Mouse (Mus musculus) left cerebral cortex, postnatal 25 days (tissue): ENCODE results near the gene Anp32e. TPM values are rescaled to one million over a fixed set of nuclear protein-coding genes. Genes with fewer than 3 reads are reported as not detected.
"Not testable (repeated sequence)": the region's sequence is repeated elsewhere in the genome, so short reads cannot be mapped to it uniquely, and the experiment has no call there.

Experiments used
- DNase-seq, 2 experiments: peaks; one replicate each; pipeline ENCODE4 v3.0.0; 2022; ENCODE audit warnings: low spot score in 2 of 2, mixed read lengths in 1 of 2
- intact Hi-C: fragments of 180-260 bp; cut with DNase I; formaldehyde crosslinking; loops from one replicate; pipeline ENCODE4 v1.15.1; 2025
- total RNA-seq, 2 experiments: library from RNA; stranded (reverse); gene quantifications; 2 replicates each; pipeline ENCODE4 v1.2.3; 2021

The Anp32e gene
- total RNA-seq, 2 experiments from 2014 or later, result 95.1 to 109 TPM

- no peak for DNase-seq
- intact Hi-C loops, result no loop called here
These were observed 26.7 kb upstream of the Anp32e start for GRCm38 (mm10) chr3:95902373-95902625.

GRCm38 (mm10) chr3:95902643-95903042 is 26.4 kb upstream of the Anp32e start:
- intact Hi-C loops, result no loop called here
- DNase-seq, result no peak

DNA sequence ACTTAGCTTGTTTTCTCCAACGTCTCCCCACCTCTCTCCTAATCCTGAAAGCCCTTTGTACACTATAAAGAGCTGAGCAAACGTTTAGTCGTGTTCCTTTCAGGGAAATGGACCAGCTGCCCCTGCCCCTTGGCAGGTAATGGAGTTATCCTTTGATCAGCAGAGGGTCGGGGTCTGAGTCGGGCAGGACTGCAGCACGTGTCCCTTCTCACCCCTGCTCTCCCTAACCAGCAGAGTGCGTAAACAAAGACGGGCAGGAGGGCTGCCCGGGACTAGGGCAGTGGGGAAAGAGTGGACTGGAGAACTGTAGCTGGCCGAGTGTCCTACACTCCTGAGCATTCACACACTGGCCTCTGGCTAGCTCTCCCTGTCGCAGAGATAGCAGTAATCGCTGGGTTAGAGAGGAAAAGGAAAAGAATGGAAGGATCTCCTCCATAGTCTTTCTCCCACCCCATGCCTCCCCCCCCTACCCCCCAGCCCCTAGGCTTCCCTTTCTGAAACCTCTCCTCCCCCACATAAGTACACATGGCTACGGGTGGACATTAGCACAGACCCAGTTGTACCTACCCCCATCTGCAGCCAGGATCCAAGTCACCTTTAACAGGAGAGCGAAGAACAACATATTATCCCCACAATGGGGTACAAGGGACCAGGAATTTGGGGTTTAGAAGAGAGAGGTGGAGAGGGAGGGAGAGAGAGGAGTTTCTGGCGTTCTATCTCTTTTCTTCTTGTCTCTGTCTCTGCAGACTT is 25.1 kb upstream of the Anp32e start:
- DNase-seq, result no peak
- intact Hi-C loops, result no loop called here

DNA sequence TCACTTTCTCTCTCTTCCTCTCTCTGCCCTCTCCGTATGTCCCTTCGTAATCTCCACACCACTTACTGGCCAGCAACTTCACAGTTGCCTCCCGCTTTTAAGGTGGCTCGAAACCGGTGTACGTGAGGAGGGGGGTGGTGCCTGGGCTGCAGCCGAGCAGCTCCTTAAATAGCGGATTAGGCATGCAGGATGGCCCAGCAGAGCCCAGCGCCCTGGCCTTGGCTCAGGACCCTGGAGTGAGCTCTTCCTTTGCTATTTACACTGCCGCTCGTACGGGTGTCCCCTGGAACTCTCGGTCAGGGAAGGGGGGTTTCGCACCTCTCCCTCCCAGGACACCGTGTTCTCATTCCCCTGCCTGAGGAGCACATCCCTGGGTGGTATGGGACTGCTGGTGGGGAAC is 24.5 kb upstream of the Anp32e start, which contains the start of gene Car14:
Gene Car14 (minus strand): TSS at position 124 of the 400 bp plus-strand sequence.
- intact Hi-C loops, result no loop called here
- DNase-seq, result no peak

- no peak for DNase-seq
- intact Hi-C loops, result no loop called here
These were observed 23.7 kb upstream of the Anp32e start for GRCm38 (mm10) chr3:95905146-95905939.

DNA sequence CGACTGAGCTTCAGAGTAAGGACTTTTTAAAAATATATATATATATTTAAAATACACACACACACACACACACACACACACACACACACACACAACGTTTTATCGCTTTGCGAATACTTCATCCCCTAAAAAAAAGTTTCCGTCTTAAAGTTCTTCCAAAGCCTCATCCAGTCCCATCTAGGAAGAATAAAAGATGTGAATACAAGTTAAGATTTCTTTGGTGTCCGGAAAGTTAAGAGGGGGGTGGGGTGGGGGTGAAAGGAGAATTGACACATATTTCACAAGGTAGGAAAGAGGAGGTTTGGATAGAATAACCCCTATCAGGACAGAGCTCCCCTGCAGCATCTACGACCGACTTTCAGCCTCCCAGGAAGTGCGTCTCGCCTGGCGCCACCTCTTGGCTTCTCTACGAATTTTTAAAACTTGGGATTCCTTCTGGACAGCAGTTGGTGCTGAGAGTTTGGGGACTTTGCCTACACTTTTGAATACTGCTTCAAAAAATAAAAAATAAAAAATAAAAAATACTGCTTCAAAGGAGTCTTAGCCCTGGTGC is 23.0 kb upstream of the Anp32e start:
- peak in 1 of 2 experiments; percentile 49 for DNase-seq
- intact Hi-C loops, result loop anchor here (1.0 kb wide), 1 partner anchor 24 kb away; the partner anchor contains the start of gene Ciart

DNA sequence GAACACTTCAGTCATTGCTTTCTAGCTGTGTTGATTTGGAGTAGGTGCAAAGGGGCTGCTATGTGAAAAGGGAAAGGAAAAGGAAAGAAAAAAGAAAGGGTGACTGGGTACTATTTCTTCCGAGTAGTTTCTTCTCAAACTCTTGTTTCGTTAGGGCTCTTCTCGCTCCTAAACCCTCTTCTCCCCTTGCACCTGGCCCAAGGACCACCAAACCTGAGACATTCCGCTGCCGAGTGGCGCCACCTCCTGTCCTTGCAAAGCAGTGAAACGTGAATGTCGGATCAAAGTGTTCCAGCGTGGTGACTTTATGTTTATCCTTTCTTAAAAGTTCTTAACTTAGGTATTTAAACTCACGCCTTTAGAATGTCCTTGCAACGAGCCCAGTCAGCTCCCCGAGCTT is 22.2 kb upstream of the Anp32e start:
- no peak for DNase-seq
- intact Hi-C loops, result loop anchor here (1.0 kb wide), 2 partner anchors 25 to 46 kb away; partner anchors contain the start of gene Ciart

DNA sequence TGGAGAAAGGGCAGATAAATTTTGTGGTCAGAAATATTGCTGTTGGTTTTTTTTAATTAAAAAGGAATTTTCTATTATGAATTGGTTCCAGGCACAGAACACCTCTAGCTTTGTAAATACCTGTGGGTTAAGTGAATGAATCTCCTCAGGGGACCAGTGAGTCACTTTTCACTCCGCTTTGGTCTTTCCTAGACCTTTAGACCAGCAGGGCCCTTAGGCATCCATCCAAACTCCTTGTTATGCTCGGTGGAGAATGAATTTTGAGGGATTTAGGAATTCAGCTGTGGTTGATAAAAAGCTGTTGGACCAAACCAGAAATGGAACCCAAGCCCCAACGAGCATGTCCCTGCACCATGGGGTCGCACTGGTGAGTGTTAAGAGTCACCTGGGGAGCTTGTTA is 21.4 kb upstream of the Anp32e start:
- DNase-seq, result no peak
- intact Hi-C loops, result loop anchor here (1.0 kb wide), 1 partner anchor 46 kb away; no protein-coding TSS in a partner anchor

- no peak for DNase-seq
- intact Hi-C loops, result no loop called here
These were observed 14.3 kb upstream of the Anp32e start for GRCm38 (mm10) chr3:95914706-95915105.

DNA sequence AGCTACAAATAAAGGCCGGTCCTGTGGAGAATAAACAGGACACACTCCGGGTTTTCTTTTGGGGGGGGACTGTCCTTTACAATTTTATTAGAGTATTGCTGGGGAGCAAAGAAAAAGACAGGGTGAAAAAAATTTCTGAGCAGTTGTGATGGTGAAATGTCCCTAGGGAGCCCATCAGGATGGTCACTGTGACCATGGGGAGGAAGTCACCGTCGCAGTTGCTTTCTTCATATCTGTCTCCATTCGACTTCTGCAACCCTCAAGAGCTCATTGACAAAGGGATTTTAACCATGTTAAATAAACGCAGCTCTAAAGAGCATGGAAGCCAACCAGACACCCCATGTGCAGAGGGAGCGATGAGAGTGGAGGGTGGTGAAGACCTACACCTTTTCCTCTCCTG is 12.3 kb upstream of the Anp32e start:
- no peak for DNase-seq
- intact Hi-C loops, result no loop called here

GRCm38 (mm10) chr3:95920532-95920931 is 8.5 kb upstream of the Anp32e start:
- DNase-seq, intact Hi-C loops: not testable (repeated sequence)

GRCm38 (mm10) chr3:95923429-95923828 is 5.6 kb upstream of the Anp32e start:
- DNase-seq, intact Hi-C loops: not testable (repeated sequence)

DNA sequence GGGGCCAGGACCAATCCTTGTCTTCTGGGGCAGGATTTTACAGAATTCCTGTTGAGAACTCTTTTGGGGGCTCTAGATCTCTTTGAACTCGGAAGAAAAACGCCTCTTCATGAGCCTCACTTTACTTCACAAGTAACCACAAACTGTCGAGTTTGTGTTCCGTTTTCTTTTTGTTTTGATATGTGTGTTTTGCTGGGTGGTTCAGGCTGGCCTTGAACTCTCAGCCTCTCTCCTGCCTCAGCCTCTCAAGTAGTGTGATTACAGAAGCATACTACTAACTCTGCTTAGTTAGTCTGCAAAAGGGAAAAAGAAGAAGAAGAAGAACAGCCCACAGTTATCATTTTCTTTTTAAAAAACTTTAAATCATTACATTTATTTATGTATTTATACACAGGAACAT is 4.9 kb upstream of the Anp32e start:
- no peak for DNase-seq
- intact Hi-C loops, result no loop called here

- intact Hi-C loops, result no loop called here
- no peak for DNase-seq
These were observed 4.0 kb upstream of the Anp32e start for GRCm38 (mm10) chr3:95925087-95925486.

DNA sequence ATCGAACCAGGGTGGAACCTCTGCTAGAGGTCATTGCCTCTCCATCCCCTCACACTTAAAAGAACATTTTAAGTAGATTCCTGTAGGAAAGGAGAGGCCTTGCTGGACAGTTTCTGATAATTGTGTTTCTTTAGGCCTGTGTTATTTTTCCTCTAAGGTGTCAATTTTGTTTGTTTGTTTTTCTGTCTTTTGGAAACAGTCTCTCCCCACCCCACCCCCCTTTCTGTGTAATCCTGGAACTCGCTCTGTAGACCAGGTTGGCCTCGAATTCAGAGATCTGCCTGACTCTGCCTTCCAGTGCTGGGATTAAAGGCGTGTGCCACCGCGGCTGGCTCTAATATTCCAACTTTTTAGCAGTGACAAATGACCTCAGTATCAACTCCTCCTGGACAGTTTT is 787 bp upstream of the Anp32e start:
- DNase-seq, result no peak
- intact Hi-C loops, result no loop called here

GRCm38 (mm10) chr3:95929581-95930470 is 780 bp downstream of the Anp32e start:
- intact Hi-C loops, result loop anchor here (1.0 to 2.0 kb wide), 2 partner anchors 21 to 48 kb away; partner anchors contain the start of gene Ciart
- DNase-seq, result peak; percentile 10 to 38

GRCm38 (mm10) chr3:95930471-95930789 is 1.4 kb downstream of the Anp32e start:
- intact Hi-C loops, result loop anchor here (2.0 kb wide), 1 partner anchor 20 kb away; no protein-coding TSS in a partner anchor

GRCm38 (mm10) chr3:95931471-95931870 is 2.4 kb downstream of the Anp32e start:
- no peak for DNase-seq
- intact Hi-C loops, result loop anchor here (2.0 kb wide), 1 partner anchor 19 kb away; no protein-coding TSS in a partner anchor

More at GRCm38 (mm10) chr3:95930471-95930789, 1.4 kb downstream of the Anp32e start:
- no peak for DNase-seq

GRCm38 (mm10) chr3:95932157-95932556 is 3.1 kb downstream of the Anp32e start:
- no peak for DNase-seq
- intact Hi-C loops, result no loop called here

- intact Hi-C loops, result no loop called here
- DNase-seq, result no peak
These were observed 3.5 kb downstream of the Anp32e start for GRCm38 (mm10) chr3:95932566-95932965.
